Mouse (Mus musculus): ENCODE measurements around the gene Pes1. TPM values are rescaled to one million over a fixed set of nuclear protein-coding genes. Genes with fewer than 3 reads are reported as not detected.

The Pes1 gene
- 58.8 and 73.7 TPM in 2 replicates for polyA plus RNA-seq (2012; ENCODE audit: insufficient read depth, insufficient read length, missing spikeins)

- Histone ChIP-seq H3K4me1 (ENCODE audit: control insufficient read depth, insufficient read depth, low read length) (peaks cover 14% of the 10 kb centered on the region), H3K27ac (ENCODE audit: insufficient read depth, low read depth, low read length) (peak within 1 kb of the TSS; percentile 81)
- TF ChIP-seq CTCF (IDR thresholded peaks at IDR 0.05; ENCODE audit: low read depth, low read length) (no peak), POLR2A (IDR thresholded peaks at IDR 0.05; ENCODE audit: borderline replicate concordance, low read depth, low read length) (peak; percentile 46; the same call in 1 of the 2 replicates)
These were observed at the start of gene Pes1 for GRCm38 (mm10) chr11:3963610-3964415. Pes1 (plus strand) TSS chr11:3963975.

GRCm38 (mm10) chr11:3914109-3914840 lies 49.5 kb upstream of the Pes1 start, which contains the start of gene Slc35e4:
Slc35e4 (minus strand) TSS chr11:3914664.
- TF ChIP-seq CTCF (IDR thresholded peaks at IDR 0.05; ENCODE audit: low read depth, low read length) (peak; percentile 95), POLR2A (IDR thresholded peaks at IDR 0.05; ENCODE audit: borderline replicate concordance, low read depth, low read length) (no peak)
- Histone ChIP-seq H3K27ac (ENCODE audit: insufficient read depth, low read depth, low read length) (peak within 1 kb of the TSS; percentile 88), H3K4me3 (ENCODE audit: insufficient read depth, low read length) (peak within 1 kb of the TSS; percentile 76), H3K4me1 (ENCODE audit: control insufficient read depth, insufficient read depth, low read length) (peaks cover 26% of the 10 kb centered on the region)

More at GRCm38 (mm10) chr11:3963610-3964415, at the start of gene Pes1:
- peak within 1 kb of the TSS; percentile 89 for H3K4me3 ChIP-seq (ENCODE audit: insufficient read depth, low read length)

- H3K4me1 ChIP-seq (ENCODE audit: control insufficient read depth, insufficient read depth, low read length), result peaks cover 4% of the 10 kb centered on the region; the same call in 1 of the 2 replicates
- TF ChIP-seq POLR2A (IDR thresholded peaks at IDR 0.05; ENCODE audit: borderline replicate concordance, low read depth, low read length) (no peak), CTCF (IDR thresholded peaks at IDR 0.05; ENCODE audit: low read depth, low read length) (0 out of 2 replicates have a peak, but pooled peaks have one; percentile 9)
- no peak overlapping the region for H3K4me3 ChIP-seq (ENCODE audit: insufficient read depth, low read length)
- H3K27ac ChIP-seq (ENCODE audit: insufficient read depth, low read depth, low read length), result no peak overlapping the region
These were observed 45.0 kb upstream of the Pes1 start for GRCm38 (mm10) chr11:3918738-3919137.

GRCm38 (mm10) chr11:3920476-3920875 lies 43.3 kb upstream of the Pes1 start:
- H3K27ac ChIP-seq (ENCODE audit: insufficient read depth, low read depth, low read length), result no peak overlapping the region
- TF ChIP-seq CTCF (IDR thresholded peaks at IDR 0.05; ENCODE audit: low read depth, low read length) (no peak), POLR2A (IDR thresholded peaks at IDR 0.05; ENCODE audit: borderline replicate concordance, low read depth, low read length) (no peak)

GRCm38 (mm10) chr11:3921281-3921850 lies 42.4 kb upstream of the Pes1 start:
- H3K27ac ChIP-seq (ENCODE audit: insufficient read depth, low read depth, low read length), result no peak overlapping the region
- no peak overlapping the region for H3K4me3 ChIP-seq (ENCODE audit: insufficient read depth, low read length)
- TF ChIP-seq POLR2A (IDR thresholded peaks at IDR 0.05; ENCODE audit: borderline replicate concordance, low read depth, low read length) (no peak), CTCF (IDR thresholded peaks at IDR 0.05; ENCODE audit: low read depth, low read length) (peak; percentile 84)
- H3K4me1 ChIP-seq (ENCODE audit: control insufficient read depth, insufficient read depth, low read length), result no peaks in the 10 kb centered on the region

More at GRCm38 (mm10) chr11:3920476-3920875, 43.3 kb upstream of the Pes1 start:
- H3K4me3 ChIP-seq (ENCODE audit: insufficient read depth, low read length), result no peak overlapping the region
- peaks cover 3% of the 10 kb centered on the region; the same call in 1 of the 2 replicates for H3K4me1 ChIP-seq (ENCODE audit: control insufficient read depth, insufficient read depth, low read length)

- no peaks in the 10 kb centered on the region for H3K4me1 ChIP-seq (ENCODE audit: control insufficient read depth, insufficient read depth, low read length)
- TF ChIP-seq CTCF (IDR thresholded peaks at IDR 0.05; ENCODE audit: low read depth, low read length), result no peak
- TF ChIP-seq POLR2A (IDR thresholded peaks at IDR 0.05; ENCODE audit: borderline replicate concordance, low read depth, low read length), result no peak
- H3K4me3 ChIP-seq (ENCODE audit: insufficient read depth, low read length), result no peak overlapping the region
- H3K27ac ChIP-seq (ENCODE audit: insufficient read depth, low read depth, low read length), result no peak overlapping the region
These were observed 41.7 kb upstream of the Pes1 start for GRCm38 (mm10) chr11:3922115-3922514.

- Histone ChIP-seq H3K4me1 (ENCODE audit: control insufficient read depth, insufficient read depth, low read length) (no peaks in the 10 kb centered on the region), H3K27ac (ENCODE audit: insufficient read depth, low read depth, low read length) (no peak overlapping the region)
- TF ChIP-seq CTCF (IDR thresholded peaks at IDR 0.05; ENCODE audit: low read depth, low read length) (no peak), POLR2A (IDR thresholded peaks at IDR 0.05; ENCODE audit: borderline replicate concordance, low read depth, low read length) (no peak)
These were observed 41.0 kb upstream of the Pes1 start for GRCm38 (mm10) chr11:3922731-3923130.

GRCm38 (mm10) chr11:3925916-3926315 lies 37.9 kb upstream of the Pes1 start:
- H3K27ac ChIP-seq (ENCODE audit: insufficient read depth, low read depth, low read length), result no peak overlapping the region
- TF ChIP-seq POLR2A (IDR thresholded peaks at IDR 0.05; ENCODE audit: borderline replicate concordance, low read depth, low read length) (no peak), CTCF (IDR thresholded peaks at IDR 0.05; ENCODE audit: low read depth, low read length) (no peak)
- peaks cover 16% of the 10 kb centered on the region for H3K4me1 ChIP-seq (ENCODE audit: control insufficient read depth, insufficient read depth, low read length)
- H3K4me3 ChIP-seq (ENCODE audit: insufficient read depth, low read length), result no peak overlapping the region

More at GRCm38 (mm10) chr11:3922731-3923130, 41.0 kb upstream of the Pes1 start:
- H3K4me3 ChIP-seq (ENCODE audit: insufficient read depth, low read length), result no peak overlapping the region

GRCm38 (mm10) chr11:3930019-3930418 lies 33.8 kb upstream of the Pes1 start:
- no peak overlapping the region; the same call in 1 of the 2 replicates for H3K27ac ChIP-seq (ENCODE audit: insufficient read depth, low read depth, low read length)
- H3K4me3 ChIP-seq (ENCODE audit: insufficient read depth, low read length), result no peak overlapping the region
- TF ChIP-seq CTCF (IDR thresholded peaks at IDR 0.05; ENCODE audit: low read depth, low read length), result no peak
- no peak for TF ChIP-seq POLR2A (IDR thresholded peaks at IDR 0.05; ENCODE audit: borderline replicate concordance, low read depth, low read length)
- peaks cover 21% of the 10 kb centered on the region for H3K4me1 ChIP-seq (ENCODE audit: control insufficient read depth, insufficient read depth, low read length)
